Mouse (Mus musculus): Measurements from ENCODE around the gene Rab6a. TPM values are rescaled to one million over a fixed set of nuclear protein-coding genes. Genes with fewer than 3 reads are reported as not detected.
"Not testable (repeated sequence)": the region's sequence is repeated elsewhere in the genome, so short reads cannot be mapped to it uniquely, and the experiment has no call there.

Rab6a gene
- 194 and 207 TPM in 2 replicates for polyA plus RNA-seq (2015; fragmentation: Nextera tagmentation; extraction: Ambion mirVana)

DNA sequence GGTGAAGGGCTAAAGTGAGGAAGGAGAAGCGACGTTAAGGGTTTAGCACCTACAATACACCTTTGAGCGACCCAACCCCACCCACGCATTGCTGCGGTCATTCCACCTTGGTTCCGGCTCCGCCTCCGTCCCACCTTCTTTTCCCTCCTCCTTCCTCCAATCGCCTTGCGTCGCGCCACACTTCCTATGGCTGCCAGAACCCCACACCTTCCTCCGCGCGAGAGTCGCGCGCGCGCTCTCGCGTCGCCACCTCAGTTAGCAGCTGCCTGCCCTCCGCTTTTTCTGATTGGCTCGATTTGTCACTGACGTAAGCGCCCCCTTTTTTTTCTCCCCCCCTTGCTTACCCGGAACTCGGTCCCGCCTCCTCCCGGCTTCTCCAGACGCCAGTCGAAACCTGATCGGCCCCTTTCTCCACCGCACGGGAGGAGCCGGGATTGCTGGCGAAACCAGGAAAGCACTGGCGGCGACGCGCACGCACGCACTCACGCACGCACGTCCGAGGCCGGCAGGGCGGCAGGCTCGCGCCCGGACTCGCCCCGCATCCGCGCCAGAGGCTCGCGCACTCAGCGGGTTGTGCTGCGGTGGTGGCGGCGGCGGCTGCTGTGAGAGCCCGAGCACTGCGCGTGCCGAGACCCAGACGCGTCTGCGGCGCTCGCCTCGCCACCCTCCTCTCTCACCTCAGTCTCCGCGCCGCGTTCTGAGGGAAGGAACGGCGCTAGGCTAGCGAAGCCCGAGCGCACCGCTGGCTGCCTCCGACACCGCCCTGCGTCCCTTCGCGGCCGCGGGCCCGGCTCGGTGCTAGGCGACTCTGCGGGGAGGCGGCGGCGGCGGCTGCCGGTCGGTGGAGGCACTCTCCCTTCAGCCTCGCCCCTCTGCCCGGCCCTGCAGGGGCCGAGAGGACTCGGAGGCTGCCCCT is at the start of gene Rab6a:
Rab6a (plus strand) TSS at position 197 of the 916 bp plus-strand sequence.
- WGBS, result under 1% methylated on average over 105 of the region's 105 CpGs
- H3K4me2 ChIP-seq (replicated peaks), result peak within 1 kb of the TSS; percentile 57
- peak; percentile 97 for ATAC-seq (replicated peaks)
- H3K27ac ChIP-seq (replicated peaks), result peak within 1 kb of the TSS; percentile 99
- H3K9ac ChIP-seq (replicated peaks), result peak within 1 kb of the TSS; percentile 100
- no peaks in the 10 kb centered on the region for H3K27me3 ChIP-seq
- H3K4me3 ChIP-seq, result peak within 1 kb of the TSS; percentile 95
- no peaks in the 10 kb centered on the region for H3K36me3 ChIP-seq
- H3K4me1 ChIP-seq, result peaks cover 26% of the 10 kb centered on the region
- H3K9me3 ChIP-seq, result no peaks in the 10 kb centered on the region

DNA sequence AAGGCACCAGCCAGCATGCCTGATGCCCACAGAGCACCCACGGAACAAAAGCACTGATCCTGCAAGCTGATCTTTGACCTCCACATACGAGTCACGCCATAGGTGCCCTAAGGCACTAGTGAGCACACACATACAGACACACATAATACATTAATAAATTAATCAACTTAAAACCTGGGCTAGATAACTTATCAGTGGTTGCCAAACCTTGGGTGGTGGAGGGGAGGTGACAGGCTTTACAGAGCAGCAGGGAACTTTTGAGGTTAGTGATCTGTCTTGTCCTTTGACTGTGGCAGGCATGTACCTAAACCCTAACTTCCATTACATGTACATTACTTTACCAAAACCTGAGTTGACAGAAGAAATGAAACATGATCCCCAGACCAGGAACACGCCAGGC is 47.9 kb upstream of the Rab6a start:
- Histone ChIP-seq H3K4me3 (no peak overlapping the region), H3K9me3 (no peaks in the 10 kb centered on the region), H3K36me3 (no peaks in the 10 kb centered on the region), H3K4me1 (peaks cover 18% of the 10 kb centered on the region), H3K4me2 (replicated peaks) (no peak overlapping the region), H3K27me3 (no peaks in the 10 kb centered on the region), H3K9ac (replicated peaks) (no peak overlapping the region), H3K27ac (replicated peaks) (no peak overlapping the region)
- ATAC-seq (replicated peaks), result no peak
- WGBS, result 88% methylated on average over 4 of the region's 4 CpGs

GRCm38 (mm10) chr7:100561861-100562587 is 45.2 kb upstream of the Rab6a start:
- H3K4me2 ChIP-seq (replicated peaks), result no peak overlapping the region
- ATAC-seq (replicated peaks), result no peak
- H3K27ac ChIP-seq (replicated peaks), result peak overlapping the region; percentile 13
- no peaks in the 10 kb centered on the region for H3K9me3 ChIP-seq
- 54% methylated on average over 11 of the region's 11 CpGs for WGBS
- H3K27me3 ChIP-seq, result no peaks in the 10 kb centered on the region
- H3K4me1 ChIP-seq, result peaks cover 3% of the 10 kb centered on the region; the same call in 1 of the 2 replicates
- H3K4me3 ChIP-seq, result no peak overlapping the region
- 0 out of 2 replicates have a peak, but pooled peaks cover 5% of the 10 kb centered on the region for H3K36me3 ChIP-seq
- H3K9ac ChIP-seq (replicated peaks), result no peak overlapping the region

GRCm38 (mm10) chr7:100567238-100567637 is 40.0 kb upstream of the Rab6a start:
- H3K9me3 ChIP-seq; H3K9ac ChIP-seq (replicated peaks); H3K4me1 ChIP-seq; ATAC-seq (replicated peaks); H3K27me3 ChIP-seq; H3K4me2 ChIP-seq (replicated peaks); H3K27ac ChIP-seq (replicated peaks); H3K36me3 ChIP-seq; H3K4me3 ChIP-seq: not testable (repeated sequence)
- WGBS, result 79% methylated on average over 5 of the region's 5 CpGs

GRCm38 (mm10) chr7:100569907-100570306 is 37.3 kb upstream of the Rab6a start:
- H3K27me3 ChIP-seq, result no peaks in the 10 kb centered on the region

GRCm38 (mm10) chr7:100570930-100571715 is 36.1 kb upstream of the Rab6a start:
- no peak for ATAC-seq (replicated peaks)
- H3K9me3 ChIP-seq, result no peaks in the 10 kb centered on the region
- H3K4me1 ChIP-seq, result no peaks in the 10 kb centered on the region
- WGBS, result 90% methylated on average over 3 of the region's 3 CpGs
- H3K27ac ChIP-seq (replicated peaks), result no peak overlapping the region
- H3K4me2 ChIP-seq (replicated peaks), result no peak overlapping the region
- H3K36me3 ChIP-seq, result no peaks in the 10 kb centered on the region
- no peak overlapping the region for H3K4me3 ChIP-seq
- no peak overlapping the region for H3K9ac ChIP-seq (replicated peaks)
- H3K27me3 ChIP-seq, result no peaks in the 10 kb centered on the region

More at GRCm38 (mm10) chr7:100569907-100570306, 37.3 kb upstream of the Rab6a start:
- no peak overlapping the region for H3K4me2 ChIP-seq (replicated peaks)
- no peak for ATAC-seq (replicated peaks)
- no peak overlapping the region for H3K9ac ChIP-seq (replicated peaks)
- 0 out of 2 replicates have a peak, but pooled peaks cover 1% of the 10 kb centered on the region for H3K36me3 ChIP-seq
- H3K9me3 ChIP-seq, result no peaks in the 10 kb centered on the region
- no peak overlapping the region for H3K27ac ChIP-seq (replicated peaks)
- H3K4me1 ChIP-seq, result no peaks in the 10 kb centered on the region
- H3K4me3 ChIP-seq, result no peak overlapping the region

- H3K27ac ChIP-seq (replicated peaks), result no peak overlapping the region
- no peaks in the 10 kb centered on the region for H3K36me3 ChIP-seq
- WGBS, result 83% methylated on average over 4 of the region's 4 CpGs
- no peaks in the 10 kb centered on the region for H3K9me3 ChIP-seq
- no peaks in the 10 kb centered on the region for H3K27me3 ChIP-seq
- no peak overlapping the region for H3K4me3 ChIP-seq
- H3K4me1 ChIP-seq, result no peaks in the 10 kb centered on the region
- no peak overlapping the region for H3K4me2 ChIP-seq (replicated peaks)
- no peak overlapping the region for H3K9ac ChIP-seq (replicated peaks)
- no peak for ATAC-seq (replicated peaks)
These were observed 35.1 kb upstream of the Rab6a start for GRCm38 (mm10) chr7:100572061-100572460.

GRCm38 (mm10) chr7:100572704-100573103 is 34.5 kb upstream of the Rab6a start:
- no peak overlapping the region for H3K4me3 ChIP-seq
- 82% methylated on average over 4 of the region's 4 CpGs for WGBS
- no peak overlapping the region for H3K9ac ChIP-seq (replicated peaks)
- no peaks in the 10 kb centered on the region for H3K27me3 ChIP-seq
- H3K9me3 ChIP-seq, result no peaks in the 10 kb centered on the region
- ATAC-seq (replicated peaks), result no peak
- H3K4me1 ChIP-seq, result no peaks in the 10 kb centered on the region
- no peak overlapping the region for H3K27ac ChIP-seq (replicated peaks)
- H3K4me2 ChIP-seq (replicated peaks), result no peak overlapping the region
- no peaks in the 10 kb centered on the region for H3K36me3 ChIP-seq

- Histone ChIP-seq H3K4me1 (peaks cover 11% of the 10 kb centered on the region), H3K36me3 (no peaks in the 10 kb centered on the region), H3K9ac (replicated peaks) (no peak overlapping the region), H3K4me3 (no peak overlapping the region), H3K9me3 (no peaks in the 10 kb centered on the region), H3K4me2 (replicated peaks) (no peak overlapping the region), H3K27ac (replicated peaks) (no peak overlapping the region), H3K27me3 (no peaks in the 10 kb centered on the region)
- 55% methylated on average over 2 of the region's 2 CpGs for WGBS
- ATAC-seq (replicated peaks), result no peak
These were observed 28.4 kb upstream of the Rab6a start for GRCm38 (mm10) chr7:100578794-100579193.

DNA sequence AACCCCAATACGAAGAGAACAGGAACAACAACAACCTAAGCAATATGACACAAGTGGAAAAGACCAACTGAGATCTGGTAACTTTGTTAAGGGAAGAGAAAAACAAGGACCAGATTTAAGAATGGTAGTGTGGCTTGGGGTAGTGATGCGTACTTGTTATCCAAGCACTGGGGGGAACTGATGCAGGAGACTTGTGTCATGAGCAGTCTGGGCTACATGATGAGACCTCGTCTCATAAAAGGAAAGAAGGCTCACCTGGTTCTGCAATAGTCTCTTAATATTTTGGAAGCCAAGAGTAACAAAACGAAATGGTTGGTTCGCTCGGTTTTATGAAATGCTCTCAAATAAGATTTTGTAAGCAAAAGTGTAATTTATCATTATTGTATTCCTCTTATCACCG is 25.0 kb upstream of the Rab6a start:
- H3K27ac ChIP-seq (replicated peaks), result peak overlapping the region; percentile 95
- peak overlapping the region; percentile 63 for H3K9ac ChIP-seq (replicated peaks)
- peaks cover 11% of the 10 kb centered on the region for H3K4me1 ChIP-seq
- no peak for ATAC-seq (replicated peaks)
- no peaks in the 10 kb centered on the region for H3K9me3 ChIP-seq
- no peaks in the 10 kb centered on the region for H3K36me3 ChIP-seq
- peak overlapping the region; percentile 73 for H3K4me2 ChIP-seq (replicated peaks)
- 39% methylated on average over 7 of the region's 7 CpGs for WGBS
- no peaks in the 10 kb centered on the region for H3K27me3 ChIP-seq
- H3K4me3 ChIP-seq, result peak overlapping the region; percentile 49

GRCm38 (mm10) chr7:100582727-100583236 is 24.4 kb upstream of the Rab6a start:
- H3K4me2 ChIP-seq (replicated peaks), result peak overlapping the region; percentile 73
- peak overlapping the region; percentile 63 for H3K9ac ChIP-seq (replicated peaks)
- ATAC-seq (replicated peaks), result peak; percentile 96
- no peaks in the 10 kb centered on the region for H3K9me3 ChIP-seq
- peak overlapping the region; percentile 49 for H3K4me3 ChIP-seq
- H3K4me1 ChIP-seq, result peaks cover 11% of the 10 kb centered on the region
- H3K27me3 ChIP-seq, result no peaks in the 10 kb centered on the region
- no peaks in the 10 kb centered on the region for H3K36me3 ChIP-seq
- WGBS, result under 1% methylated on average over 31 of the region's 31 CpGs
- peak overlapping the region; percentile 95 for H3K27ac ChIP-seq (replicated peaks)
